Mouse (Mus musculus) heart, embryonic 14.5 days (tissue): ENCODE data around the gene Artn. TPM values are rescaled to one million over a fixed set of nuclear protein-coding genes. Genes with fewer than 3 reads are reported as not detected.

Experiments
- ATAC-seq: fragments of 200-750 bp; cut with Nextera tagmentation; 2 replicates; pipeline ENCODE4 v1.8.0; 2017; ENCODE audit warnings: low read depth, moderate TSS enrichment; ENCODE audit not compliant: insufficient number of reproducible peaks, insufficient read depth, low FRiP score
- H3K27ac ChIP-seq, 2 experiments: fragments of 200-500 bp in 1 of 2; fragments of 300-500 bp in 1 of 2; sonication (generic) in 1 of 2; replicated peaks in 1 of 2; 2 replicates each; pipeline ENCODE4 v1.5.1; 2012 to 2014; ENCODE audit warnings: low read depth in 2 of 2, low read length in 2 of 2, control low read depth in 1 of 2, mild to moderate bottlenecking in 1 of 2, mixed read lengths in 1 of 2; ENCODE audit not compliant: control insufficient read depth in 1 of 2, insufficient read depth in 1 of 2
- H3K27me3 ChIP-seq: fragments of 300-500 bp; sonication (generic); 2 replicates; pipeline ENCODE4 v1.6.1; 2014; ENCODE audit warnings: mild to moderate bottlenecking, low read length, control low read depth; ENCODE audit not compliant: control insufficient read depth, insufficient read depth
- H3K36me3 ChIP-seq: fragments of 300-500 bp; sonication (generic); 2 replicates; pipeline ENCODE4 v1.6.1; 2014; ENCODE audit warnings: mild to moderate bottlenecking, control low read depth, low read length, mixed read lengths; ENCODE audit not compliant: control insufficient read depth, insufficient read depth
- H3K4me1 ChIP-seq, 2 experiments: fragments of 200-500 bp in 1 of 2; fragments of 300-500 bp in 1 of 2; sonication (generic) in 1 of 2; 2 replicates each; pipeline ENCODE4 v1.6.1; 2012 to 2014; ENCODE audit warnings: low read length in 2 of 2, control low read depth in 1 of 2, mixed read lengths in 1 of 2; ENCODE audit not compliant: control insufficient read depth in 2 of 2, insufficient read depth in 2 of 2
- H3K4me2 ChIP-seq: fragments of 300-500 bp; sonication (generic); 2 replicates; pipeline ENCODE4 v1.6.1; 2014; ENCODE audit warnings: mild to moderate bottlenecking, low read length
- H3K4me3 ChIP-seq, 2 experiments: fragments of 200-500 bp in 1 of 2; fragments of 300-500 bp in 1 of 2; sonication (generic) in 1 of 2; 2 replicates each; pipeline ENCODE4 v1.5.1; 2012 to 2014; ENCODE audit warnings: low read length in 2 of 2, mild to moderate bottlenecking in 2 of 2, control low read depth in 1 of 2, low read depth in 1 of 2, moderate library complexity in 1 of 2; ENCODE audit not compliant: control insufficient read depth in 1 of 2, insufficient read depth in 1 of 2
- H3K9ac ChIP-seq: fragments of 300-500 bp; sonication (generic); 2 replicates; pipeline ENCODE4 v1.6.1; 2014; ENCODE audit warnings: mild to moderate bottlenecking, low read length
- H3K9me3 ChIP-seq: fragments of 300-500 bp; sonication (generic); 2 replicates; pipeline ENCODE4 v1.6.1; 2016; ENCODE audit warnings: low read length, control low read depth; ENCODE audit not compliant: control insufficient read depth
- WGBS: fragments of 180-500 bp; shearing (Covaris S2); extraction: QIAGEN DNeasy Blood & Tissue Kit; methylation state at CpG from one replicate; pipeline ENCODE4 v1.1.7; 2014; 5-methylcytosine and 5-hydroxymethylcytosine counted together
- polyA plus RNA-seq: library from polyadenylated mRNA; unstranded; fragments of >200 nt; fragmentation: Nextera tagmentation; extraction: Ambion mirVana; gene quantifications from 2 replicates; pipeline ENCODE4 v1.2.1, GENCODE M21; 2014

The Artn gene
- polyA plus RNA-seq, 1 experiment from 2014 or later, result 0.81 TPM

GRCm38 (mm10) chr4:117918762-117919161, 10.8 kb downstream of the Artn start:
- Histone ChIP-seq H3K9me3 (no peaks in the 10 kb centered on the region), H3K27me3 (no peaks in the 10 kb centered on the region), H3K36me3 (no peaks in the 10 kb centered on the region), H3K4me3 (no peak overlapping the region), H3K9ac (peak overlapping the region; percentile 27; the same call in 1 of the 2 replicates), H3K27ac (peak overlapping the region; percentile 61 to 68; a peak in 3 of 4 replicates), H3K4me2 (no peak overlapping the region), H3K4me1 (peaks cover 36 to 37% of the 10 kb centered on the region in 2 experiments)
- WGBS, result 57% methylated on average over 5 of the region's 5 CpGs
- ATAC-seq, result no peak

GRCm38 (mm10) chr4:117918261-117918660, 11.3 kb downstream of the Artn start:
- H3K4me1 ChIP-seq, result peaks cover 37 to 40% of the 10 kb centered on the region in 2 experiments
- H3K4me2 ChIP-seq, result no peak overlapping the region
- no peak for ATAC-seq
- WGBS, result 4% methylated on average over 3 of the region's 3 CpGs
- no peaks in the 10 kb centered on the region for H3K36me3 ChIP-seq
- H3K9ac ChIP-seq, result no peak overlapping the region; the same call in 1 of the 2 replicates
- H3K4me3 ChIP-seq, result no peak overlapping the region
- H3K9me3 ChIP-seq, result no peaks in the 10 kb centered on the region
- H3K27ac ChIP-seq, result peak overlapping the region; percentile 61 to 76
- no peaks in the 10 kb centered on the region for H3K27me3 ChIP-seq

GRCm38 (mm10) chr4:117917847-117918246, 11.7 kb downstream of the Artn start:
- Histone ChIP-seq H3K9ac (no peak overlapping the region; the same call in 1 of the 2 replicates), H3K27ac (peak overlapping the region; percentile 61 to 76), H3K9me3 (no peaks in the 10 kb centered on the region), H3K36me3 (0 out of 2 replicates have a peak, but pooled peaks cover 2% of the 10 kb centered on the region), H3K4me2 (no peak overlapping the region), H3K4me3 (no peak overlapping the region), H3K27me3 (no peaks in the 10 kb centered on the region), H3K4me1 (peaks cover 37 to 40% of the 10 kb centered on the region in 2 experiments)
- 83% methylated on average over 4 of the region's 4 CpGs for WGBS
- no peak for ATAC-seq

GRCm38 (mm10) chr4:117917402-117917801, 12.2 kb downstream of the Artn start:
- ATAC-seq, result no peak
- H3K9ac ChIP-seq, result no peak overlapping the region
- H3K9me3 ChIP-seq, result no peaks in the 10 kb centered on the region
- H3K4me3 ChIP-seq, result no peak overlapping the region
- peak overlapping the region in 1 of 2 experiments; percentile 19; a peak in 2 of 4 replicates for H3K27ac ChIP-seq
- no peak overlapping the region for H3K4me2 ChIP-seq
- H3K4me1 ChIP-seq, result peaks cover 39 to 40% of the 10 kb centered on the region in 2 experiments
- H3K36me3 ChIP-seq, result peaks cover 6% of the 10 kb centered on the region
- no peaks in the 10 kb centered on the region for H3K27me3 ChIP-seq
- 57% methylated on average over 4 of the region's 4 CpGs for WGBS

GRCm38 (mm10) chr4:117916386-117916785, 13.2 kb downstream of the Artn start:
- Histone ChIP-seq H3K27ac (peak overlapping the region in 1 of 2 experiments; percentile 3; a peak in 1 of 4 replicates), H3K9ac (no peak overlapping the region), H3K4me2 (no peak overlapping the region), H3K27me3 (no peaks in the 10 kb centered on the region), H3K36me3 (peaks cover 17% of the 10 kb centered on the region), H3K4me3 (no peak overlapping the region), H3K9me3 (no peaks in the 10 kb centered on the region), H3K4me1 (peaks cover 38 to 40% of the 10 kb centered on the region in 2 experiments)
- WGBS, result 58% methylated on average over 5 of the region's 5 CpGs
- no peak for ATAC-seq

GRCm38 (mm10) chr4:117915489-117916105, 14.0 kb downstream of the Artn start:
- Histone ChIP-seq H3K36me3 (peaks cover 24% of the 10 kb centered on the region), H3K4me1 (peaks cover 38 to 44% of the 10 kb centered on the region in 2 experiments), H3K9ac (peak overlapping the region; percentile 91), H3K27ac (peak overlapping the region; percentile 57 to 87; a peak in 3 of 4 replicates), H3K9me3 (no peaks in the 10 kb centered on the region), H3K4me2 (peak overlapping the region; percentile 96), H3K27me3 (no peaks in the 10 kb centered on the region), H3K4me3 (peak overlapping the region; percentile 65 to 85)
- WGBS, result 2% methylated on average over 19 of the region's 19 CpGs
- ATAC-seq, result no peak

- H3K27ac ChIP-seq, result peak within 1 kb of the TSS; percentile 87 to 95
- H3K4me3 ChIP-seq, result peak within 1 kb of the TSS; percentile 65 to 85
- under 1% methylated on average over 61 of the region's 61 CpGs for WGBS
- peaks cover 31% of the 10 kb centered on the region for H3K36me3 ChIP-seq
- H3K4me2 ChIP-seq, result peak within 1 kb of the TSS; percentile 96
- H3K9ac ChIP-seq, result peak within 1 kb of the TSS; percentile 91
- ATAC-seq, result peak; percentile 87
- peaks cover 38 to 44% of the 10 kb centered on the region in 2 experiments for H3K4me1 ChIP-seq
- H3K9me3 ChIP-seq, result no peaks in the 10 kb centered on the region
- no peaks in the 10 kb centered on the region for H3K27me3 ChIP-seq
These were observed 14.7 kb downstream of the Artn start, which contains the start of gene Ipo13 for GRCm38 (mm10) chr4:117914591-117915442. Ipo13 (minus strand) TSS chr4:117914999.
